Mouse (Mus musculus) stomach, embryonic 14.5 days (tissue): Measurements from ENCODE around the gene Ero1lb. TPM values are rescaled to one million over a fixed set of nuclear protein-coding genes. Genes with fewer than 3 reads are reported as not detected.
"Not testable (repeated sequence)": the region's sequence is repeated elsewhere in the genome, so short reads cannot be mapped to it uniquely, and the experiment has no call there.

ENCODE experiments used
- ATAC-seq: fragments of 200-750 bp; cut with Nextera tagmentation; 2 replicates; pipeline ENCODE4 v1.8.0; 2017; ENCODE audit warnings: low read depth, moderate TSS enrichment; ENCODE audit not compliant: insufficient number of reproducible peaks, insufficient read depth, low FRiP score
- H3K27ac ChIP-seq: fragments of 300-500 bp; sonication (generic); 2 replicates; pipeline ENCODE4 v1.5.1; 2014; ENCODE audit warnings: mild to moderate bottlenecking, low read length, moderate library complexity, mixed read lengths
- H3K27me3 ChIP-seq: fragments of 300-500 bp; sonication (generic); 2 replicates; pipeline ENCODE4 v1.6.1; 2014; ENCODE audit warnings: low read length, control low read depth, mixed read lengths; ENCODE audit not compliant: control insufficient read depth, insufficient read depth
- H3K36me3 ChIP-seq: fragments of 300-500 bp; sonication (generic); 2 replicates; pipeline ENCODE4 v1.6.1; 2014; ENCODE audit warnings: mild to moderate bottlenecking, control low read depth, low read length, moderate library complexity, mixed read lengths; ENCODE audit not compliant: control insufficient read depth, insufficient read depth
- H3K4me1 ChIP-seq: fragments of 300-500 bp; sonication (generic); 2 replicates; pipeline ENCODE4 v1.6.1; 2014; ENCODE audit warnings: low read length, control low read depth, mixed read lengths; ENCODE audit not compliant: control insufficient read depth, insufficient read depth
- H3K4me2 ChIP-seq: fragments of 300-500 bp; sonication (generic); replicated peaks from 2 replicates; pipeline ENCODE4 v1.6.1; 2014; ENCODE audit warnings: low read depth, low read length, control low read depth
- H3K4me3 ChIP-seq: fragments of 300-500 bp; sonication (generic); 2 replicates; pipeline ENCODE4 v1.5.1; 2014; ENCODE audit warnings: low read depth, low read length, control low read depth
- H3K9ac ChIP-seq: fragments of 300-500 bp; sonication (generic); replicated peaks from 2 replicates; pipeline ENCODE4 v1.6.1; 2014; ENCODE audit warnings: low read depth, mild to moderate bottlenecking, control low read depth, low read length, moderate library complexity, mixed read lengths
- H3K9me3 ChIP-seq: fragments of 300-500 bp; sonication (generic); 2 replicates; pipeline ENCODE4 v1.6.1; 2016; ENCODE audit warnings: low read depth, low read length, control low read depth; ENCODE audit not compliant: control insufficient read depth
- WGBS: fragments of 180-500 bp; shearing (Covaris S2); extraction: QIAGEN DNeasy Blood & Tissue Kit; methylation state at CpG from one replicate; pipeline ENCODE4 v1.1.7; 2014; 5-methylcytosine and 5-hydroxymethylcytosine counted together
- polyA plus RNA-seq: library from polyadenylated mRNA; unstranded; fragments of >200 nt; fragmentation: Nextera tagmentation; extraction: Ambion mirVana; gene quantifications from 2 replicates; pipeline ENCODE4 v1.2.1, GENCODE M21; 2014

Ero1lb gene
- polyA plus RNA-seq, 1 experiment from 2014 or later, result 8.9 TPM

GRCm38 (mm10) chr13:12634941-12635588 lies 69.4 kb downstream of the Ero1lb start:
- not testable (repeated sequence) for H3K36me3 ChIP-seq, H3K27ac ChIP-seq, H3K9me3 ChIP-seq, H3K27me3 ChIP-seq, H3K4me1 ChIP-seq, H3K4me2 ChIP-seq, H3K4me3 ChIP-seq, H3K9ac ChIP-seq, ATAC-seq
- 80% methylated on average over 1 of the region's 6 CpGs for WGBS

- not testable (repeated sequence) for H3K36me3 ChIP-seq, H3K9me3 ChIP-seq, H3K4me1 ChIP-seq, ATAC-seq, H3K27ac ChIP-seq, H3K4me2 ChIP-seq, H3K4me3 ChIP-seq, H3K9ac ChIP-seq, H3K27me3 ChIP-seq
- 89% methylated on average over 3 of the region's 4 CpGs for WGBS
Measured at GRCm38 (mm10) chr13:12642795-12643194, 77.1 kb downstream of the Ero1lb start.

GRCm38 (mm10) chr13:12646676-12647075 lies 81.0 kb downstream of the Ero1lb start:
- H3K4me2 ChIP-seq, H3K9ac ChIP-seq, H3K4me3 ChIP-seq, H3K27ac ChIP-seq, H3K4me1 ChIP-seq, H3K27me3 ChIP-seq, H3K36me3 ChIP-seq, H3K9me3 ChIP-seq, ATAC-seq: not testable (repeated sequence)
- 74% methylated on average over 5 of the region's 5 CpGs for WGBS

GRCm38 (mm10) chr13:12650020-12650876 lies 84.6 kb downstream of the Ero1lb start:
- not testable (repeated sequence) for H3K27ac ChIP-seq, H3K27me3 ChIP-seq, H3K36me3 ChIP-seq, H3K9ac ChIP-seq, H3K4me1 ChIP-seq, H3K9me3 ChIP-seq
- Histone ChIP-seq H3K4me2 (peak overlapping the region; percentile 39), H3K4me3 (peak overlapping the region; percentile 29; the same call in 1 of the 2 replicates)
- ATAC-seq, result peak; percentile 90
- WGBS, result under 1% methylated on average over 52 of the region's 79 CpGs

- H3K9me3 ChIP-seq, H3K4me1 ChIP-seq, H3K9ac ChIP-seq, H3K27me3 ChIP-seq, H3K27ac ChIP-seq, H3K36me3 ChIP-seq: not testable (repeated sequence)
- 1% methylated on average over 11 of the region's 13 CpGs for WGBS
- ATAC-seq, result peak; percentile 68
- H3K4me3 ChIP-seq, result peak overlapping the region; percentile 29; the same call in 1 of the 2 replicates
- H3K4me2 ChIP-seq, result peak overlapping the region; percentile 39
Measured at GRCm38 (mm10) chr13:12650877-12651176, 85.2 kb downstream of the Ero1lb start.

Other genes starting within 250 kb of the Ero1lb start
- 0.64 and 0.74 TPM in 2 replicates for gene Actn2, start 225.1 kb upstream of the Ero1lb start, polyA plus RNA-seq
- 25.1 and 26.6 TPM in 2 replicates for gene Heatr1, start 170.8 kb upstream of the Ero1lb start, polyA plus RNA-seq
- gene Lgals8, start 100.9 kb upstream of the Ero1lb start, polyA plus RNA-seq, result 27.5 and 32.5 TPM in 2 replicates
- 3.2 and 3.3 TPM in 2 replicates for gene Edaradd, start 45.4 kb upstream of the Ero1lb start, polyA plus RNA-seq
- gene Prl2c3, start 234.2 kb downstream of the Ero1lb start, polyA plus RNA-seq, result 0.43 TPM in 1 of 2 replicates, not detected in the other